Mouse (Mus musculus): ENCODE data around the gene Kazald1. TPM values are rescaled to one million over a fixed set of nuclear protein-coding genes. Genes with fewer than 3 reads are reported as not detected.
"Not testable (repeated sequence)": the region's sequence is repeated elsewhere in the genome, so short reads cannot be mapped to it uniquely, and the experiment has no call there.

The Kazald1 gene
- polyA plus RNA-seq, 1 experiment from 2014 or later = 1.0 TPM

- DNase-seq (ENCODE audit: low spot score); H3K27ac ChIP-seq; H3K9me3 ChIP-seq (replicated peaks); H3K36me3 ChIP-seq; H3K4me3 ChIP-seq: not testable (repeated sequence)
- Histone ChIP-seq H3K27me3 (ENCODE audit: low read depth, poor library complexity, severe bottlenecking) (peaks cover 63% of the 10 kb centered on the region), H3K4me1 (peaks cover 36% of the 10 kb centered on the region)
- WGBS = 95% methylated on average over 7 of the region's 7 CpGs
Observed at GRCm38 (mm10) chr19:45038198-45038597, 36.8 kb upstream of the Kazald1 start.

DNA sequence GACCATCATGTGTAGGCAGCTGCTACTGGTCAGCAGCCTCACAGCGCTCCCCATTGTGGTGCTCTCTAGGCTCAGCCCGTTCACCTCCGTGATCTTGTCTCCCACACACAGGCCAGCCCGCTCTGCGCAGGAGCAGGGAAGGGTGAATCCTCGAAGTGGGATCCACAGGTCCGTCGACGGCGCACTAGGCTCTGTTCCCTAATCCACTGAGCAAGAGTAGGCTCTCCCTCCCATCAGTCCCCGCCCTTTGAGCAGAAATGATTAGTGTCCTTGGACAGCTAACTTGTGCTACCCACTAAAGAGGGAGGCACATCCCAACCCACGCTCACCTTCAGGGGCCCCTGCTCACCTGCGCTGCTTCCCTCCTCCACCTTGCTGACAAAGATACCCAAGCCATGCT, 34.8 kb upstream of the Kazald1 start:
- Histone ChIP-seq H3K27ac (peak overlapping the region; percentile 19; the same call in 1 of the 2 replicates), H3K9me3 (replicated peaks) (no peaks in the 10 kb centered on the region), H3K4me3 (no peak overlapping the region), H3K36me3 (no peaks in the 10 kb centered on the region), H3K27me3 (ENCODE audit: low read depth, poor library complexity, severe bottlenecking) (peaks cover 83% of the 10 kb centered on the region), H3K4me1 (peaks cover 20% of the 10 kb centered on the region)
- no peak for DNase-seq (ENCODE audit: low spot score)
- WGBS = 48% methylated on average over 13 of the region's 13 CpGs

DNA sequence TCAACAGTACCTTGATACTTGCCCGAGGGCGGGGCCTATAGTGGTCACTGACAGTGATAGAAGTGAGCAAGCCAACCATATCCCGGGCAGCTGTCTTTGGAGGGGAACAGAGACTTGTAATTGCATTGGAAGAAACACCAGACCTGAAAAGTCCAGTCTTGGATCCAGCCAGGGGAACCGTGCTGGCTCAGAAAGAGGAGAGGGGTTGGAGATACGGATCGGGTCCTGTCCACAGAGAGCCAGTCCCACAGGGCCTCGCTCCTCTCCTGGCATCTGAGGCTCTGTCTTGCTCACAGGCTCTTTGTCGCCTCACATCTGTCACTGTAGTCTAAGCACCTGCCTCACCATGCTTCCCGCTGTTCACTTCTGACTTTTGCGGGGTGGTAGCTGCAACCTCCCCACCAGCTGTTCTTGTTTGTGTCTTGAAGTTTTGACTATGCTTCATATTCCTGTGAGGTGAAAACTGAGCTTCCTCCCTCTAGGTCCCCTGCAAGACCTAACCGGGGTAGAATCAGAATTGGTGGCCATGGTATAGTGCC, 30.6 kb upstream of the Kazald1 start:
- no peaks in the 10 kb centered on the region for H3K36me3 ChIP-seq
- WGBS = 68% methylated on average over 11 of the region's 11 CpGs
- H3K4me1 ChIP-seq = peaks cover 35% of the 10 kb centered on the region
- no peak overlapping the region for H3K27ac ChIP-seq
- no peaks in the 10 kb centered on the region for H3K9me3 ChIP-seq (replicated peaks)
- no peak overlapping the region for H3K4me3 ChIP-seq
- H3K27me3 ChIP-seq (ENCODE audit: low read depth, poor library complexity, severe bottlenecking) = peaks cover 86% of the 10 kb centered on the region
- DNase-seq (ENCODE audit: low spot score) = no peak

- Histone ChIP-seq H3K36me3 (no peaks in the 10 kb centered on the region), H3K4me3 (no peak overlapping the region), H3K4me1 (peaks cover 35% of the 10 kb centered on the region), H3K27ac (no peak overlapping the region), H3K9me3 (replicated peaks) (no peaks in the 10 kb centered on the region), H3K27me3 (ENCODE audit: low read depth, poor library complexity, severe bottlenecking) (peaks cover 86% of the 10 kb centered on the region)
- 38% methylated on average over 15 of the region's 15 CpGs for WGBS
- no peak for DNase-seq (ENCODE audit: low spot score)
Observed at GRCm38 (mm10) chr19:45045236-45045635, 29.8 kb upstream of the Kazald1 start.

GRCm38 (mm10) chr19:45045651-45046050, 29.4 kb upstream of the Kazald1 start, which contains the start of gene Pdzd7:
Gene Pdzd7, minus strand, starts transcription at chr19:45045717.
- H3K27me3 ChIP-seq (ENCODE audit: low read depth, poor library complexity, severe bottlenecking) = peaks cover 86% of the 10 kb centered on the region
- no peaks in the 10 kb centered on the region for H3K36me3 ChIP-seq
- peak within 1 kb of the TSS; percentile 55 for H3K4me3 ChIP-seq
- H3K27ac ChIP-seq = no peak within 1 kb of the TSS
- H3K9me3 ChIP-seq (replicated peaks) = no peaks in the 10 kb centered on the region
- 76% methylated on average over 5 of the region's 5 CpGs for WGBS
- peaks cover 35% of the 10 kb centered on the region for H3K4me1 ChIP-seq
- DNase-seq (ENCODE audit: low spot score) = no peak

DNA sequence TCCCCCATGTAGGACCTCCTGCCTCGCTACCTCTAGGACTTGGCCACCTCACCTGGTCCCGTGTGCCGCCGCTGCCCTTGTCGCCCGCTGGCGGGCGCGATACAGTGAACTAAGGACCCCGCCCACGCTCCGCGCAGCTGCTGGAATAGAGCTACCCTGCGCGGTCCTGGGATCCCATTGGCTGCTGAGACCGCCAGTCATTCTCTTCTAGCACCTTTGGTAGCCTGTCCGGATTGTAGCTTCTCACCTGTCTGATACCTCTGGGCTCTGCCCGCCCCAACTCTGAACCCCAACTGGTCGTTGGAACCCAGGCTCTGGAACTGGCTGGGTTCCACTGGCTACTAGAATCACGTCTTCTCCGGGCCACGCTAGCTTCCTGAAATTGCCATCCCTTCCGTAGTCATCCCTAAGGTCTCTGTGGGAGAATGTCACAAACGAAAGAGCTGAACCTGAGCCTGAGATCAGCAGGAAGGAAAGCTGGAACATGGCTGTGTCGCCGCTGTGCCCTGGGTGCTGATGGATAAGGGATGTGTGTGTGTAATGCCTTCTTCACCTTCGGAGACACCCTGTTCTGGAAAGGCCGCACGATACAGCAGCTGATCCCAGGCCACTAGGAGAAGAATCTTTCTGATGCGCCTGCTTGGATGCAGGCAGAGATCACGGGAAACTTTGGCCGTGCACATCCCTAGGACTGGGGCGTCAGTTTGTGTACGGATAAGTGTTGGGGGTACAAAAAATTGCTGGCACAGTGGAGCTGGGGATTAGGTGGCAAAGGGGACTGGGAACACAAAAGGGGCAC, 28.3 kb upstream of the Kazald1 start:
- 2% methylated on average over 34 of the region's 34 CpGs for WGBS
- Histone ChIP-seq H3K9me3 (replicated peaks) (no peaks in the 10 kb centered on the region), H3K4me3 (peak overlapping the region; percentile 55), H3K36me3 (no peaks in the 10 kb centered on the region), H3K4me1 (peaks cover 31% of the 10 kb centered on the region), H3K27ac (peak overlapping the region; percentile 74; the same call in 1 of the 2 replicates), H3K27me3 (ENCODE audit: low read depth, poor library complexity, severe bottlenecking) (peaks cover 77% of the 10 kb centered on the region)
- DNase-seq (ENCODE audit: low spot score) = peak; percentile 71

DNA sequence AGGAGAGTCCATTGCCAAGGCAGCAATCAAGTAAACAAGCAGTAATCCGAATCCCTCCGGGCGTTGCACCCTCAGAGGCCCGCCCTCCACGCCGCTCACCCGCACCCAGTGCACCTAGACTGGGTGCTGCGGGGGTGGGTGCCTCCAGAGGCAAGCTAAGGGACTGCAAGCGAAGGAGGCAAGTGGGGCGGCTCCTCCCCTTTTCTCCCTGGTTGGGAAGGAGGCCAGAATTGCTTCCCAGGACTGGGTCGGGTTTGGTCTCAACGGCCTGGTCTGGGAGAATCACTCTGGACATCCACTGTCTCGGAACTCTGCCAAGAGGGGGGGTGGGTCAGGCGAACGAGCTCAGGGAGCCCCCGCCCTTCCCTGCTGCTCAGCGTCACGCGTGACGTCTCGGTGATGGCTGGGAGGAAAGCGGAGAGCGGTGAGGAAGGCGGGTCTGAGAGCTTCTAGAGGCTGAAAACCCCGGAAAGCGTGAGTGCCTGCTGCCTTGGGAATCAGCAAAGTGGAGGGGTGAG, 27.6 kb upstream of the Kazald1 start, which contains the start of gene Sfxn3:
Sfxn3 (plus strand) TSS at position 87 of the 518 bp plus-strand sequence.
- H3K27ac ChIP-seq = peak within 1 kb of the TSS; percentile 74
- peaks cover 31% of the 10 kb centered on the region for H3K4me1 ChIP-seq
- WGBS = 1% methylated on average over 26 of the region's 26 CpGs
- peak; percentile 83 for DNase-seq (ENCODE audit: low spot score)
- peak within 1 kb of the TSS; percentile 55 for H3K4me3 ChIP-seq
- H3K9me3 ChIP-seq (replicated peaks) = no peaks in the 10 kb centered on the region
- H3K27me3 ChIP-seq (ENCODE audit: low read depth, poor library complexity, severe bottlenecking) = peaks cover 70% of the 10 kb centered on the region
- peaks cover 6% of the 10 kb centered on the region; the same call in 1 of the 2 replicates for H3K36me3 ChIP-seq

DNA sequence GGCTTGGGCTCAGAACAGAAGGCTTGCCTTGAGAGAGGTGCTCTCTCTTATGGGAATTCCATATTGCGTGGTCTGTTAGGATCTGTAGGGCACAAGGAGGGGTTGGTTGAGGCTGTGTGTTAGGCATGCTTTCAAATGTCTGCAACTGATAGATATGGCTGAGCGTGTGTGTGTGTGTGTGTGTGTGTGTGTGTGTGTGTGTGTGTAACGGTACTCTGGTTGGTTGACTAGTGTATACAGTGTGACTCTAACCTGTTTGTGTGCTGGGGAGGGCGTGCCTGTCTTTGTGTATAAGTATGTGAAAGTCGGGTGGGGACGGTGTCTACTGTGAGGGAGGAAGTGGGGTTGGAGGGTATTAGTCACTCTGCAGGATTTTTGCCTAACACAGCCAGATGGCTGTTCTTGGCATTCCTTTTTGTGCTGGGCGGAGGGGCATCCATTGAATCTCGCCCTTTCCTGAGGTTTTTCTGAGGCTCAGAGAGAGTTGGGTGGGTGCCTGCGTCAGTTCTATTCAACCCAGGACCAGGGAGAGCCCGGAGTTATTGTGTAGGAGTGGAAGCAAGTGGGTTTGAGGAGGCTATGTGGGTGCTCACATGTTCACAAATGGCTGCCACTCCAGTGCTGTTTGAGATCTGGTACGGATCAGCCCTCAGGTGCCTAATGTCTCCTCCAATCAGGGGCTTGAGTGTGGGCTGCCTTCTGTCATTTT, 27.0 kb upstream of the Kazald1 start:
- Histone ChIP-seq H3K36me3 (peaks cover 10% of the 10 kb centered on the region; the same call in 1 of the 2 replicates), H3K27me3 (ENCODE audit: low read depth, poor library complexity, severe bottlenecking) (peaks cover 64% of the 10 kb centered on the region), H3K9me3 (replicated peaks) (no peaks in the 10 kb centered on the region), H3K27ac (peak overlapping the region; percentile 74), H3K4me1 (peaks cover 31% of the 10 kb centered on the region), H3K4me3 (peak overlapping the region; percentile 55)
- DNase-seq (ENCODE audit: low spot score) = no peak
- 71% methylated on average over 11 of the region's 11 CpGs for WGBS

DNA sequence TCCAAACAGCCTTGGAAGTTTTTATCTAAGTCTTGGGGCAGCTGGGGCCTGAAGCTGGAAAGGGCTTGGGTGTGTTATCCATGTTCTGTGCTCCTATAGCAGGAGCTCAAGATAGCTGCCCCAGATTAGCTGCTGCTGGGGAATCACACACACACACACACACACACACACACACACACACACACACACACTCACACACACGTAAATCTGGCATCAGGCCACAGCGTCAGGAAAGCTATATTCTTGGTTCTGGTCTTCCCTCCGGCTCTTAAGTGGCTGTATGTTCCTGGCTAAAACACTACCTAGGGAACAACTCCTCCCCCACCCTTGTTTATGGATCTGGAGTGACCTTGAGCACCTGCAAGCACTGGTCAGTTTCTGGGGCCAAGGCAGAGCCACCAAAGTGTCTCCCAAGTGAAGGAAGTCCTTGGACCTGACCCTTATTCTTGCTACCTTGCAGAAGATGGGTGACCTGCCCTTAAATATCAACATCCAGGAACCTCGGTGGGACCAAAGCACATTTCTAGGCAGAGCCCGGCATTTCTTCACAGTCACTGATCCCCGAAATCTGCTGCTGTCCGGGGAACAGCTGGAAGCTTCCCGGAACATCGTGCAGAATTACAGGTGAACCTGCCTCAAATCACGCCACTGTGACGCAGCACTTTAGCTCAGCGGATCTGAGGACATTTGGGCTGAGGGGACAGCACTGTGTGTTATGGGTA, 26.2 kb upstream of the Kazald1 start:
- Histone ChIP-seq H3K9me3 (replicated peaks) (no peaks in the 10 kb centered on the region), H3K27me3 (ENCODE audit: low read depth, poor library complexity, severe bottlenecking) (peaks cover 57% of the 10 kb centered on the region), H3K27ac (no peak overlapping the region), H3K36me3 (peaks cover 17% of the 10 kb centered on the region; the same call in 1 of the 2 replicates), H3K4me3 (no peak overlapping the region), H3K4me1 (peaks cover 31% of the 10 kb centered on the region)
- DNase-seq (ENCODE audit: low spot score) = no peak
- 79% methylated on average over 12 of the region's 12 CpGs for WGBS

DNA sequence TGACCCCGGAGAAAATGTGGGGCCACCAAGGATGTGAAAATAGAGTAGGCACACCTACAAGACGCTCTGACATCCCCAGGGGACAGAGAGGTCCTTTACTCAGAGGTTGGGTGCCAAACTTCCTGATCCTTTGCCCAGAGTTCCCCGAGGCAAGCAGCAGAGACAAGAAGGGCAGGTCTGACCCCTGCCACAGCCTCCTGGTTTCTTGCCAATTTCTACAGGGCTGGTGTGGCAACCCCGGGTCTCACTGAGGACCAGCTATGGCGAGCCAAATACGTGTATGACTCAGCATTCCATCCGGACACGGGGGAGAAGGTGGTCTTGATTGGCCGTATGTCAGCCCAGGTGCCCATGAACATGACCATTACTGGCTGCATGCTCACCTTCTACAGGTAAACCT, 25.5 kb upstream of the Kazald1 start:
- H3K9me3 ChIP-seq (replicated peaks) = no peaks in the 10 kb centered on the region
- 77% methylated on average over 9 of the region's 9 CpGs for WGBS
- no peak overlapping the region for H3K27ac ChIP-seq
- peaks cover 17% of the 10 kb centered on the region; the same call in 1 of the 2 replicates for H3K36me3 ChIP-seq
- H3K27me3 ChIP-seq (ENCODE audit: low read depth, poor library complexity, severe bottlenecking) = peaks cover 49% of the 10 kb centered on the region
- DNase-seq (ENCODE audit: low spot score) = no peak
- H3K4me1 ChIP-seq = peaks cover 31% of the 10 kb centered on the region
- no peak overlapping the region for H3K4me3 ChIP-seq

DNA sequence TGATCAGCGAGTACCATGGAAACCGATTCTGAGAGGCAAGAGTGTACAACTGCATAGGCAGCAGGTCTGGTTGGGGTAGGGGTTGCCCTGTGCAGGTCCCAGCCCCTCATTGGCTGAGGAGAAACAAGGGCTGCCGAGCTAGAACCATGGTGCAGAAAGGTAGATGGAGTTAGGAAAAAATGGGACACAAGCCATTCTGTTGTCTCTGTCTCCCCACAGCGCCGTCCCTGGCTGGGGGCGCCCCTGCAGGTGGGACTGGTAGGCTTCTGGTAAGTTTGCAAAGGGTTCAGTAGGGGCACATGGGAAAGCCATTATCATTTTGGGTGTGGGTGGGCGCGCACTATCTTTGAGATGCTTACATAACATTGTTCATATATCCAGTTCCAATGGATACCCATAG, 21.6 kb upstream of the Kazald1 start:
- Histone ChIP-seq H3K4me1 (peaks cover 28% of the 10 kb centered on the region), H3K4me3 (no peak overlapping the region), H3K27me3 (ENCODE audit: low read depth, poor library complexity, severe bottlenecking) (peaks cover 21% of the 10 kb centered on the region; the same call in 1 of the 2 replicates), H3K27ac (no peak overlapping the region), H3K36me3 (peaks cover 19% of the 10 kb centered on the region; the same call in 1 of the 2 replicates), H3K9me3 (replicated peaks) (no peaks in the 10 kb centered on the region)
- DNase-seq (ENCODE audit: low spot score) = no peak
- WGBS = 88% methylated on average over 8 of the region's 8 CpGs
